Mouse (Mus musculus): ENCODE results near the gene Lhx2. TPM values are rescaled to one million over a fixed set of nuclear protein-coding genes. Genes with fewer than 3 reads are reported as not detected.

The Lhx2 gene
- 1.7 and 2.8 TPM in 2 replicates for polyA plus RNA-seq (2015; fragmentation: Nextera tagmentation; extraction: Ambion mirVana)

GRCm38 (mm10) chr2:38338990-38339909, at the start of gene Lhx2:
Lhx2 (plus strand) TSS chr2:38339281.
- peak within 1 kb of the TSS; percentile 58 for H3K9ac ChIP-seq (replicated peaks)

GRCm38 (mm10) chr2:38291526-38291925, 47.6 kb upstream of the Lhx2 start:
- TF ChIP-seq CTCF (IDR thresholded peaks at IDR 0.05; ENCODE audit: low read depth) (no peak), EP300 (IDR thresholded peaks at IDR 0.05; ENCODE audit: low read depth) (no peak)
- 67% methylated on average over 1 of the region's 1 CpGs for WGBS (ENCODE audit: insufficient replicate concordance)
- no peak overlapping the region for H3K9ac ChIP-seq (replicated peaks)

More at GRCm38 (mm10) chr2:38338990-38339909, at the start of gene Lhx2:
- Histone ChIP-seq H3K4me1 (ENCODE audit: insufficient read depth) (peaks cover 4% of the 10 kb centered on the region; the same call in 1 of the 2 replicates), H3K36me3 (replicated peaks; ENCODE audit: insufficient read depth, low read length) (no peaks in the 10 kb centered on the region), H3K4me2 (ENCODE audit: low read depth, low read length) (peak within 1 kb of the TSS; percentile 70), H3K27ac (ENCODE audit: low read depth) (no peak within 1 kb of the TSS), H3K27me3 (ENCODE audit: insufficient read depth, low read length) (peaks cover 93% of the 10 kb centered on the region), H3K9me3 (ENCODE audit: low read length) (no peaks in the 10 kb centered on the region), H3K4me3 (ENCODE audit: low read depth, low read length) (peak within 1 kb of the TSS; percentile 53)
- DNase-seq (peak; percentile 22), ATAC-seq (peak; percentile 35; the same call in 1 of the 2 replicates)
- no peak for TF ChIP-seq CTCF (IDR thresholded peaks at IDR 0.05; ENCODE audit: low read depth)
- no peak for TF ChIP-seq EP300 (IDR thresholded peaks at IDR 0.05; ENCODE audit: low read depth)
- WGBS (ENCODE audit: insufficient replicate concordance): 1% methylated on average over 75 of the region's 92 CpGs

GRCm38 (mm10) chr2:38295939-38296338, 43.1 kb upstream of the Lhx2 start:
- Histone ChIP-seq H3K27me3 (ENCODE audit: insufficient read depth, low read length) (no peaks in the 10 kb centered on the region), H3K4me2 (ENCODE audit: low read depth, low read length) (no peak overlapping the region), H3K9ac (replicated peaks) (no peak overlapping the region), H3K4me1 (ENCODE audit: insufficient read depth) (no peaks in the 10 kb centered on the region), H3K9me3 (ENCODE audit: low read length) (no peaks in the 10 kb centered on the region), H3K27ac (ENCODE audit: low read depth) (no peak overlapping the region), H3K4me3 (ENCODE audit: low read depth, low read length) (no peak overlapping the region), H3K36me3 (replicated peaks; ENCODE audit: insufficient read depth, low read length) (no peaks in the 10 kb centered on the region)
- DNase-seq (no peak), ATAC-seq (no peak)
- TF ChIP-seq EP300 (IDR thresholded peaks at IDR 0.05; ENCODE audit: low read depth): no peak
- no peak for TF ChIP-seq CTCF (IDR thresholded peaks at IDR 0.05; ENCODE audit: low read depth)
- WGBS (ENCODE audit: insufficient replicate concordance): 53% methylated on average over 4 of the region's 4 CpGs

More at GRCm38 (mm10) chr2:38291526-38291925, 47.6 kb upstream of the Lhx2 start:
- Histone ChIP-seq H3K36me3 (replicated peaks; ENCODE audit: insufficient read depth, low read length) (no peaks in the 10 kb centered on the region), H3K27ac (ENCODE audit: low read depth) (no peak overlapping the region), H3K27me3 (ENCODE audit: insufficient read depth, low read length) (no peaks in the 10 kb centered on the region), H3K9me3 (ENCODE audit: low read length) (no peaks in the 10 kb centered on the region), H3K4me2 (ENCODE audit: low read depth, low read length) (no peak overlapping the region), H3K4me1 (ENCODE audit: insufficient read depth) (peaks cover 10% of the 10 kb centered on the region), H3K4me3 (ENCODE audit: low read depth, low read length) (no peak overlapping the region)
- DNase-seq (no peak), ATAC-seq (no peak)

GRCm38 (mm10) chr2:38300941-38301340, 38.1 kb upstream of the Lhx2 start:
- no peak for TF ChIP-seq CTCF (IDR thresholded peaks at IDR 0.05; ENCODE audit: low read depth)
- TF ChIP-seq EP300 (IDR thresholded peaks at IDR 0.05; ENCODE audit: low read depth): 0 out of 2 replicates have a peak, but pooled peaks have one; percentile 16
- Histone ChIP-seq H3K27ac (ENCODE audit: low read depth) (no peak overlapping the region), H3K4me1 (ENCODE audit: insufficient read depth) (no peaks in the 10 kb centered on the region), H3K4me3 (ENCODE audit: low read depth, low read length) (no peak overlapping the region), H3K4me2 (ENCODE audit: low read depth, low read length) (no peak overlapping the region), H3K9ac (replicated peaks) (no peak overlapping the region), H3K36me3 (replicated peaks; ENCODE audit: insufficient read depth, low read length) (no peaks in the 10 kb centered on the region), H3K27me3 (ENCODE audit: insufficient read depth, low read length) (no peaks in the 10 kb centered on the region), H3K9me3 (ENCODE audit: low read length) (no peaks in the 10 kb centered on the region)
- no peak for ATAC-seq
- no peak for DNase-seq
- WGBS (ENCODE audit: insufficient replicate concordance): 44% methylated on average over 2 of the region's 2 CpGs

- Histone ChIP-seq H3K9ac (replicated peaks) (no peak overlapping the region), H3K4me3 (ENCODE audit: low read depth, low read length) (no peak overlapping the region), H3K4me1 (ENCODE audit: insufficient read depth) (no peaks in the 10 kb centered on the region), H3K36me3 (replicated peaks; ENCODE audit: insufficient read depth, low read length) (no peaks in the 10 kb centered on the region), H3K27ac (ENCODE audit: low read depth) (no peak overlapping the region), H3K9me3 (ENCODE audit: low read length) (no peaks in the 10 kb centered on the region), H3K4me2 (ENCODE audit: low read depth, low read length) (no peak overlapping the region), H3K27me3 (ENCODE audit: insufficient read depth, low read length) (no peaks in the 10 kb centered on the region)
- WGBS (ENCODE audit: insufficient replicate concordance): 49% methylated on average over 1 of the region's 1 CpGs
- TF ChIP-seq EP300 (IDR thresholded peaks at IDR 0.05; ENCODE audit: low read depth): no peak
- TF ChIP-seq CTCF (IDR thresholded peaks at IDR 0.05; ENCODE audit: low read depth): no peak
- no peak for DNase-seq
- ATAC-seq: no peak
These were observed 33.9 kb upstream of the Lhx2 start for GRCm38 (mm10) chr2:38305152-38305551.

GRCm38 (mm10) chr2:38312921-38313320, 26.2 kb upstream of the Lhx2 start:
- H3K36me3 ChIP-seq (replicated peaks; ENCODE audit: insufficient read depth, low read length): no peaks in the 10 kb centered on the region
- no peak overlapping the region for H3K27ac ChIP-seq (ENCODE audit: low read depth)
- ATAC-seq (no peak), DNase-seq (no peak)
- no peak overlapping the region for H3K4me2 ChIP-seq (ENCODE audit: low read depth, low read length)
- no peaks in the 10 kb centered on the region for H3K9me3 ChIP-seq (ENCODE audit: low read length)
- 0 out of 2 replicates have a peak, but pooled peaks cover 3% of the 10 kb centered on the region for H3K27me3 ChIP-seq (ENCODE audit: insufficient read depth, low read length)
- H3K4me3 ChIP-seq (ENCODE audit: low read depth, low read length): no peak overlapping the region
- H3K9ac ChIP-seq (replicated peaks): no peak overlapping the region
- no peak for TF ChIP-seq CTCF (IDR thresholded peaks at IDR 0.05; ENCODE audit: low read depth)
- no peak for TF ChIP-seq EP300 (IDR thresholded peaks at IDR 0.05; ENCODE audit: low read depth)
- 52% methylated on average over 3 of the region's 3 CpGs for WGBS (ENCODE audit: insufficient replicate concordance)
- H3K4me1 ChIP-seq (ENCODE audit: insufficient read depth): no peaks in the 10 kb centered on the region

All from liver, postnatal 0 days (tissue).